Mouse (Mus musculus) left cerebral cortex, adult 9 months (tissue): ENCODE results near the gene Mlec.
"Not testable (repeated sequence)": the region's sequence is repeated elsewhere in the genome, so short reads cannot be mapped to it uniquely, and the experiment has no call there.

ENCODE experiments used
- DNase-seq, 2 experiments: peaks; one replicate each; pipeline ENCODE4 v3.0.0; 2022; ENCODE audit warnings: low spot score in 2 of 2

The Mlec gene

GRCm38 (mm10) chr5:115150991-115151390, 7.0 kb downstream of the Mlec start:
- DNase-seq: no peak

- DNase-seq: no peak
These were observed 8.1 kb downstream of the Mlec start for GRCm38 (mm10) chr5:115149675-115150459.

- DNase-seq: not testable (repeated sequence)
These were observed 9.1 kb downstream of the Mlec start for GRCm38 (mm10) chr5:115148872-115149271.

- DNase-seq: no peak
These were observed 9.6 kb downstream of the Mlec start for GRCm38 (mm10) chr5:115148378-115148777.

GRCm38 (mm10) chr5:115147388-115147787, 10.6 kb downstream of the Mlec start:
- no peak for DNase-seq

GRCm38 (mm10) chr5:115146747-115147130, 11.2 kb downstream of the Mlec start:
- no peak for DNase-seq

- DNase-seq: no peak
These were observed 11.8 kb downstream of the Mlec start for GRCm38 (mm10) chr5:115145976-115146746.

- no peak for DNase-seq
These were observed 12.6 kb downstream of the Mlec start for GRCm38 (mm10) chr5:115145253-115145968.

- no peak for DNase-seq
These were observed 13.5 kb downstream of the Mlec start for GRCm38 (mm10) chr5:115144471-115144870.

- no peak for DNase-seq
These were observed 14.4 kb downstream of the Mlec start for GRCm38 (mm10) chr5:115143552-115143951.

- no peak for DNase-seq
These were observed 15.7 kb downstream of the Mlec start for GRCm38 (mm10) chr5:115142166-115142697.

- DNase-seq: no peak
These were observed 17.3 kb downstream of the Mlec start for GRCm38 (mm10) chr5:115140726-115141125.

GRCm38 (mm10) chr5:115139124-115139523, 18.9 kb downstream of the Mlec start:
- no peak for DNase-seq

GRCm38 (mm10) chr5:115134234-115135165, 23.5 kb downstream of the Mlec start, which contains the start of gene Unc119b:
Unc119b (minus strand) TSS chr5:115134975.
- peak; percentile 66 to 84 for DNase-seq

GRCm38 (mm10) chr5:115133358-115134066, 24.5 kb downstream of the Mlec start:
- DNase-seq: no peak

- no peak for DNase-seq
These were observed 25.5 kb downstream of the Mlec start for GRCm38 (mm10) chr5:115132465-115132864.

- DNase-seq: no peak
These were observed 28.7 kb downstream of the Mlec start for GRCm38 (mm10) chr5:115129328-115129727.

- no peak for DNase-seq
These were observed 30.4 kb downstream of the Mlec start for GRCm38 (mm10) chr5:115127421-115128179.

GRCm38 (mm10) chr5:115126578-115127312, 31.2 kb downstream of the Mlec start:
- no peak for DNase-seq
